Comparison of ENCODE assay signal across 9 mouse cellular contexts in the genomic region with DNA sequence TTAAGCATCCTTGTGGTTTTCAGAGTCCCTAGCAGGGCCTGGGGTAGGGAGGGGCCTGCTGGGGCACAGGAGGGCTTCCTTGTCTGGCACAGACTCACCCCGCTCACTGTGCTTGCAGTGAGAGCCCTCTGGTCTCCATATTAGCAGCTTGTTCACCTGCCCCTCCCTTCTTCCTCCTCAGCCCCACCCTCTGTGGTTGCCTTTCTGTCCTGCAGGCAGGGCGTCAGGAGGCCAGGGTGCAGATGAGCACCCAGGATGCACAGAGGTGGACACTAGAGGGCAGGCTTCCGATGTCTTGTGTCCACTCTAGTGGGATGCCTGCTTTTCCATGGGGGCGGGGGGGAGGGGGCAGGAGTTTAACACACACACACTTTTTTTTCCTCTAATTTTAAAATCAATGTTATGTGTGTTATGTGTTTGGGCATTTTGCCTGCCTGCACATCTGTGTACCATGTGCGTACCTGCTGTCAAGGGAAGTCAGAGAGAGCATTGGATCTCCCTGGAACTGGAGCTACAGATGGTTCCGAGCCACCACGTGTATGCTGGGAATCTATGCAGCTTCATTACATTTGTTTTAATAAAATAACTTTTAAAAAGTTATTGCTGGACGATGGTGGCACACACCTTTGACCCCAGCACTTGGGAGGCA. TPM values are rescaled to one million over a fixed set of nuclear protein-coding genes. Genes with fewer than 3 reads are reported as not detected.
DNase-seq lines count a peak whose midpoint lies in the region; ATAC-seq and TF ChIP-seq lines count a peak whose summit lies in the region.
"Had no signal": no experiment of that assay in that cellular context is flagged by ENCODE, and none has a peak within 500 bp of the region (broad histone marks: within the 10 kb centered on the region; RNA-seq: fewer than 3 reads in every experiment).

No protein-coding gene starts in this region.

- WGBS in forebrain, embryonic 11.5 days = 45% methylated on average over 8 of the region's 8 CpGs
- 45% methylated on average over 7 of the region's 8 CpGs for WGBS in forebrain, embryonic 14.5 days
- WGBS in hindbrain, embryonic 16.5 days = 34% methylated on average over 8 of the region's 8 CpGs
- WGBS in lung, adult 2 months = 39% methylated on average over 8 of the region's 8 CpGs

- H3K4me2 ChIP-seq in forebrain, embryonic 11.5 days (ENCODE audit: low read depth, low read length, severe bottlenecking) = no peak overlapping the region
- no peak overlapping the region for H3K4me2 ChIP-seq in forebrain, embryonic 14.5 days (ENCODE audit: low read length)
- no peak overlapping the region for H3K4me2 ChIP-seq in hindbrain, embryonic 16.5 days (ENCODE audit: low read length)

- peak; percentile 55 for TF ChIP-seq CTCF in lung, adult 2 months (IDR thresholded peaks at IDR 0.05; ENCODE audit: insufficient read depth, low read length)

- H3K4me1 ChIP-seq in forebrain, embryonic 11.5 days (replicated peaks; ENCODE audit: control insufficient read depth, insufficient read depth, low read length) = no peaks in the 10 kb centered on the region
- no peaks in the 10 kb centered on the region for H3K4me1 ChIP-seq in forebrain, embryonic 14.5 days (ENCODE audit: control insufficient read depth, insufficient read depth, low read length)
- no peaks in the 10 kb centered on the region for H3K4me1 ChIP-seq in hindbrain, embryonic 16.5 days (ENCODE audit: control insufficient read depth, insufficient read depth, low read depth, low read length)
- H3K4me1 ChIP-seq in lung, adult 2 months (ENCODE audit: control insufficient read depth, insufficient read depth, low read length) = peaks cover 7% of the 10 kb centered on the region

- 0 out of 2 replicates have a peak, but pooled peaks have one; percentile 30 for ATAC-seq in forebrain, embryonic 11.5 days (replicated peaks; ENCODE audit: low FRiP score)
- no peak for ATAC-seq in forebrain, embryonic 14.5 days
- ATAC-seq in hindbrain, embryonic 16.5 days = peak; percentile 31; the same call in 1 of the 2 replicates

- no peaks in the 10 kb centered on the region for H3K36me3 ChIP-seq in forebrain, embryonic 11.5 days (ENCODE audit: control insufficient read depth, insufficient read depth, low read length)
- peaks cover 6% of the 10 kb centered on the region; the same call in 1 of the 2 replicates for H3K36me3 ChIP-seq in forebrain, embryonic 14.5 days (ENCODE audit: control insufficient read depth, insufficient read depth, low read length)
- no peaks in the 10 kb centered on the region for H3K36me3 ChIP-seq in hindbrain, embryonic 16.5 days (ENCODE audit: control insufficient read depth, insufficient read depth, low read length)
- peaks cover 11% of the 10 kb centered on the region for H3K36me3 ChIP-seq in splenic B cell, adult 2 months (ENCODE audit: control insufficient read depth, insufficient read depth, low read length, poor library complexity, severe bottlenecking)

- no peak for DNase-seq in forebrain, embryonic 11.5 days (ENCODE audit: low spot score)
- DNase-seq in forebrain, embryonic 14.5 days (ENCODE audit: low spot score) = no peak
- peak; percentile 52 for DNase-seq in 3T3-L1 (ENCODE audit: low read depth, low spot score)
- peak; percentile 77 for DNase-seq in brain, adult 2 months (ENCODE audit: low read depth, low spot score)
- DNase-seq in lung, adult 2 months = peak; percentile 42
- peak; percentile 66 for DNase-seq in splenic B cell, adult 2 months (ENCODE audit: low read depth, low spot score)
- DNase-seq in right cerebral cortex, postnatal 25 days = no peak

- no peak overlapping the region for H3K27ac ChIP-seq in forebrain, embryonic 11.5 days (ENCODE audit: low read depth, low read length)
- no peak overlapping the region for H3K27ac ChIP-seq in forebrain, embryonic 14.5 days (ENCODE audit: low read depth, low read length)
- no peak overlapping the region for H3K27ac ChIP-seq in hindbrain, embryonic 16.5 days (ENCODE audit: low read depth, low read length)

- H3K4me3 ChIP-seq in forebrain, embryonic 11.5 days (ENCODE audit: low read depth, low read length) = no peak overlapping the region
- no peak overlapping the region for H3K4me3 ChIP-seq in forebrain, embryonic 14.5 days (ENCODE audit: low read depth, low read length)
- H3K4me3 ChIP-seq in hindbrain, embryonic 16.5 days (ENCODE audit: low read length) = no peak overlapping the region
- no peak overlapping the region for H3K4me3 ChIP-seq in lung, adult 2 months (replicated peaks; ENCODE audit: extremely low read depth, low read depth, low read length)

- TF ChIP-seq POLR2A in lung, adult 2 months (IDR thresholded peaks at IDR 0.05; ENCODE audit: borderline replicate concordance, extremely low read depth, low read depth, low read length) = no peak

- H3K9me3 ChIP-seq in forebrain, embryonic 11.5 days (ENCODE audit: control insufficient read depth, low read length) = no peaks in the 10 kb centered on the region
- no peaks in the 10 kb centered on the region for H3K9me3 ChIP-seq in forebrain, embryonic 14.5 days (replicated peaks; ENCODE audit: control insufficient read depth, low read length)
- no peaks in the 10 kb centered on the region for H3K9me3 ChIP-seq in hindbrain, embryonic 16.5 days (ENCODE audit: control insufficient read depth, low read length)

- no peaks in the 10 kb centered on the region for H3K27me3 ChIP-seq in forebrain, embryonic 11.5 days (ENCODE audit: control insufficient read depth, insufficient read depth, low read length)
- H3K27me3 ChIP-seq in forebrain, embryonic 14.5 days (replicated peaks; ENCODE audit: control insufficient read depth, insufficient read depth, low read length) = no peaks in the 10 kb centered on the region
- H3K27me3 ChIP-seq in hindbrain, embryonic 16.5 days (replicated peaks; ENCODE audit: control insufficient read depth, insufficient read depth, low read length) = no peaks in the 10 kb centered on the region
- no peaks in the 10 kb centered on the region for H3K27me3 ChIP-seq in splenic B cell, adult 2 months (ENCODE audit: control insufficient read depth, insufficient read depth, low read length, poor library complexity, severe bottlenecking)

- no peak overlapping the region for H3K9ac ChIP-seq in forebrain, embryonic 11.5 days (ENCODE audit: low read length)
- H3K9ac ChIP-seq in forebrain, embryonic 14.5 days (ENCODE audit: low read length) = no peak overlapping the region
- no peak overlapping the region for H3K9ac ChIP-seq in hindbrain, embryonic 16.5 days (ENCODE audit: low read depth, low read length)

RNA-seq across cellular contexts. Expression of a gene that starts 2.0 kb away (rescaled TPM):
- 4.7 and 5.1 TPM in 2 replicates for polyA plus RNA-seq in forebrain, embryonic 11.5 days (2014; fragmentation: Nextera tagmentation; extraction: Ambion mirVana)
- polyA plus RNA-seq in forebrain, embryonic 14.5 days (2014; fragmentation: Nextera tagmentation; extraction: Ambion mirVana) = 4.7 and 5.7 TPM in 2 replicates
- 29.5 and 35.4 TPM in 2 replicates for polyA plus RNA-seq in hindbrain, embryonic 16.5 days (2015; fragmentation: Nextera tagmentation; extraction: Ambion mirVana)
- 59.0 and 59.8 TPM in 2 replicates for polyA plus RNA-seq in lung, adult 2 months (2012; rRNA removed)

RNA-seq across cellular contexts. Expression of a gene that starts 14.6 kb away (rescaled TPM):
- 15.4 and 16.7 TPM in 2 replicates for polyA plus RNA-seq in forebrain, embryonic 11.5 days (2014; fragmentation: Nextera tagmentation; extraction: Ambion mirVana)
- polyA plus RNA-seq in forebrain, embryonic 14.5 days (2014; fragmentation: Nextera tagmentation; extraction: Ambion mirVana) = 18.7 and 21.4 TPM in 2 replicates
- 49.6 and 54.3 TPM in 2 replicates for polyA plus RNA-seq in hindbrain, embryonic 16.5 days (2015; fragmentation: Nextera tagmentation; extraction: Ambion mirVana)
- 39.5 and 40.4 TPM in 2 replicates for polyA plus RNA-seq in lung, adult 2 months (2012; rRNA removed)

RNA-seq across cellular contexts. Expression of a gene that starts 20.0 kb away (rescaled TPM):
- polyA plus RNA-seq in forebrain, embryonic 11.5 days (2014; fragmentation: Nextera tagmentation; extraction: Ambion mirVana) = 18.9 and 20.6 TPM in 2 replicates
- 60.3 and 65.9 TPM in 2 replicates for polyA plus RNA-seq in forebrain, embryonic 14.5 days (2014; fragmentation: Nextera tagmentation; extraction: Ambion mirVana)
- 111 and 117 TPM in 2 replicates for polyA plus RNA-seq in hindbrain, embryonic 16.5 days (2015; fragmentation: Nextera tagmentation; extraction: Ambion mirVana)
- polyA plus RNA-seq in lung, adult 2 months (2012; rRNA removed) = 27.6 and 65.9 TPM in 2 replicates

RNA-seq across cellular contexts. Expression of a gene that starts 26.1 kb away (rescaled TPM):
- 0.35 TPM in 1 of 2 replicates, not detected in the other for polyA plus RNA-seq in forebrain, embryonic 11.5 days (2014; fragmentation: Nextera tagmentation; extraction: Ambion mirVana)
- polyA plus RNA-seq in forebrain, embryonic 14.5 days (2014; fragmentation: Nextera tagmentation; extraction: Ambion mirVana) = 0.30 and 0.61 TPM in 2 replicates
- 0.72 and 1.6 TPM in 2 replicates for polyA plus RNA-seq in hindbrain, embryonic 16.5 days (2015; fragmentation: Nextera tagmentation; extraction: Ambion mirVana)
- polyA plus RNA-seq in lung, adult 2 months (2012; rRNA removed) = not detected in 2 replicates
- polyA plus RNA-seq: macrophage had no signal

RNA-seq across cellular contexts. Expression of a gene that starts 26.9 kb away (rescaled TPM):
- 1.8 and 2.3 TPM in 2 replicates for polyA plus RNA-seq in forebrain, embryonic 11.5 days (2014; fragmentation: Nextera tagmentation; extraction: Ambion mirVana)
- polyA plus RNA-seq in forebrain, embryonic 14.5 days (2014; fragmentation: Nextera tagmentation; extraction: Ambion mirVana) = 4.7 TPM in 2 replicates
- 16.9 and 20.4 TPM in 2 replicates for polyA plus RNA-seq in hindbrain, embryonic 16.5 days (2015; fragmentation: Nextera tagmentation; extraction: Ambion mirVana)
- polyA plus RNA-seq in lung, adult 2 months (2012; rRNA removed) = 0.12 and 0.55 TPM in 2 replicates
- polyA plus RNA-seq: macrophage had no signal

Comparison
In these comparisons a context has a peak if more than half of its experiments do, and no peak if none do; other contexts are left out.
1. DNase-seq: peak in 3T3-L1 (single experiment), brain, adult 2 months (single experiment), lung, adult 2 months (single experiment) and splenic B cell, adult 2 months (single experiment); none in forebrain, embryonic 11.5 days (single experiment), forebrain, embryonic 14.5 days (single experiment) and right cerebral cortex, postnatal 25 days (single experiment).